Mouse (Mus musculus) embryonic facial prominence, embryonic 11.5 days (tissue): ENCODE results near the gene Rnf212b. TPM values are rescaled to one million over a fixed set of nuclear protein-coding genes. Genes with fewer than 3 reads are reported as not detected.

ENCODE experiments used
- ATAC-seq: fragments of 200-750 bp; cut with Nextera tagmentation; replicated peaks from 2 replicates; pipeline ENCODE4 v1.8.0; 2017; ENCODE audit warnings: low read depth; ENCODE audit not compliant: insufficient number of reproducible peaks, low FRiP score, low TSS enrichment
- DNase-seq: peaks from one replicate; pipeline ENCODE4 v3.0.0-alpha.2; 2015; ENCODE audit warnings: low spot score
- H3K27ac ChIP-seq: fragments of 300-500 bp; sonication (generic); replicated peaks from 2 replicates; pipeline ENCODE4 v1.5.1; 2014; ENCODE audit warnings: mild to moderate bottlenecking, low read depth, low read length, control low read depth
- H3K27me3 ChIP-seq: fragments of 300-500 bp; sonication (generic); 2 replicates; pipeline ENCODE4 v1.6.1; 2014; ENCODE audit warnings: mild to moderate bottlenecking, low read length, moderate library complexity, mixed read lengths; ENCODE audit not compliant: control insufficient read depth, insufficient read depth
- H3K36me3 ChIP-seq: fragments of 300-500 bp; sonication (generic); replicated peaks from 2 replicates; pipeline ENCODE4 v1.6.1; 2014; ENCODE audit warnings: low read depth, mild to moderate bottlenecking, low read length, moderate library complexity, mixed read lengths; ENCODE audit not compliant: control insufficient read depth, insufficient read depth
- H3K4me1 ChIP-seq: fragments of 300-500 bp; sonication (generic); 2 replicates; pipeline ENCODE4 v1.6.1; 2014; ENCODE audit warnings: low read length, mixed read lengths; ENCODE audit not compliant: control insufficient read depth, insufficient read depth
- H3K4me2 ChIP-seq: fragments of 300-500 bp; sonication (generic); 2 replicates; pipeline ENCODE4 v1.6.1; 2014; ENCODE audit warnings: low read depth, mild to moderate bottlenecking, control low read depth, low read length, moderate library complexity
- H3K4me3 ChIP-seq: fragments of 300-500 bp; sonication (generic); 2 replicates; pipeline ENCODE4 v1.5.1; 2014; ENCODE audit warnings: low read depth, low read length, control low read depth
- H3K9ac ChIP-seq: fragments of 300-500 bp; sonication (generic); replicated peaks from 2 replicates; pipeline ENCODE4 v1.6.1; 2014; ENCODE audit warnings: mild to moderate bottlenecking, control low read depth, low read length
- H3K9me3 ChIP-seq: fragments of 300-500 bp; sonication (generic); replicated peaks from 2 replicates; pipeline ENCODE4 v1.6.1; 2016; ENCODE audit warnings: mild to moderate bottlenecking, low read length, inconsistent platforms, mixed read lengths; ENCODE audit not compliant: control insufficient read depth
- WGBS: fragments of 180-500 bp; shearing (Covaris S2); extraction: QIAGEN DNeasy Blood & Tissue Kit; methylation state at CpG from one replicate; pipeline ENCODE4 v1.1.7; 2014; 5-methylcytosine and 5-hydroxymethylcytosine counted together
- polyA plus RNA-seq: library from polyadenylated mRNA; unstranded; fragments of >200 nt; fragmentation: Nextera tagmentation; extraction: Ambion mirVana; gene quantifications from 2 replicates; pipeline ENCODE4 v1.2.1, GENCODE M21; 2014

Rnf212b gene
- polyA plus RNA-seq, 1 experiment from 2014 or later, result not detected

- no peaks in the 10 kb centered on the region for H3K9me3 ChIP-seq
- WGBS, result 79% methylated on average over 4 of the region's 4 CpGs
- no peak overlapping the region for H3K4me3 ChIP-seq
- H3K36me3 ChIP-seq, result no peaks in the 10 kb centered on the region
- no peaks in the 10 kb centered on the region for H3K4me1 ChIP-seq
- no peak for DNase-seq
- peaks cover 6% of the 10 kb centered on the region for H3K27me3 ChIP-seq
- H3K9ac ChIP-seq, result no peak overlapping the region
- no peak for ATAC-seq
- no peak overlapping the region for H3K27ac ChIP-seq
- no peak overlapping the region for H3K4me2 ChIP-seq
Observed at GRCm38 (mm10) chr14:54777893-54778292, 36.0 kb upstream of the Rnf212b start.

GRCm38 (mm10) chr14:54780084-54780483 lies 33.9 kb upstream of the Rnf212b start:
- H3K36me3 ChIP-seq, result no peaks in the 10 kb centered on the region
- no peak overlapping the region for H3K9ac ChIP-seq
- peaks cover 6% of the 10 kb centered on the region for H3K27me3 ChIP-seq
- no peaks in the 10 kb centered on the region for H3K9me3 ChIP-seq
- no peak overlapping the region for H3K27ac ChIP-seq
- H3K4me1 ChIP-seq, result no peaks in the 10 kb centered on the region
- ATAC-seq, result no peak
- WGBS, result 87% methylated on average over 9 of the region's 9 CpGs
- DNase-seq, result no peak
- H3K4me3 ChIP-seq, result no peak overlapping the region; the same call in 1 of the 2 replicates
- no peak overlapping the region for H3K4me2 ChIP-seq

- H3K36me3 ChIP-seq, result no peaks in the 10 kb centered on the region
- peak overlapping the region; percentile 32 for H3K9ac ChIP-seq
- peak overlapping the region; percentile 87 for H3K4me2 ChIP-seq
- WGBS, result 4% methylated on average over 35 of the region's 35 CpGs
- H3K4me1 ChIP-seq, result no peaks in the 10 kb centered on the region
- H3K4me3 ChIP-seq, result peak overlapping the region; percentile 43
- H3K9me3 ChIP-seq, result no peaks in the 10 kb centered on the region
- DNase-seq (peak; percentile 33), ATAC-seq (peak; percentile 74)
- H3K27me3 ChIP-seq, result peaks cover 6% of the 10 kb centered on the region
- no peak overlapping the region for H3K27ac ChIP-seq
Observed at GRCm38 (mm10) chr14:54780836-54781609, 32.9 kb upstream of the Rnf212b start.

- DNase-seq, result peak; percentile 70
- no peak within 1 kb of the TSS for H3K27ac ChIP-seq
- ATAC-seq, result peak; percentile 69; the same call in 1 of the 2 replicates
- no peaks in the 10 kb centered on the region for H3K4me1 ChIP-seq
- H3K4me2 ChIP-seq, result peak within 1 kb of the TSS; percentile 87
- peak within 1 kb of the TSS; percentile 32 for H3K9ac ChIP-seq
- no peaks in the 10 kb centered on the region for H3K36me3 ChIP-seq
- H3K27me3 ChIP-seq, result peaks cover 6% of the 10 kb centered on the region
- peak within 1 kb of the TSS; percentile 43 for H3K4me3 ChIP-seq
- no peaks in the 10 kb centered on the region for H3K9me3 ChIP-seq
- WGBS, result 2% methylated on average over 37 of the region's 37 CpGs
Observed at GRCm38 (mm10) chr14:54781610-54782365, 32.2 kb upstream of the Rnf212b start, which contains the start of gene Slc7a8. TSS of gene Slc7a8 (minus strand) at chr14:54781946.

GRCm38 (mm10) chr14:54782971-54783370 lies 31.0 kb upstream of the Rnf212b start:
- H3K9ac ChIP-seq, result no peak overlapping the region
- DNase-seq (no peak), ATAC-seq (no peak)
- H3K36me3 ChIP-seq, result no peaks in the 10 kb centered on the region
- H3K27me3 ChIP-seq, result peaks cover 6% of the 10 kb centered on the region
- WGBS, result 87% methylated on average over 6 of the region's 6 CpGs
- H3K9me3 ChIP-seq, result no peaks in the 10 kb centered on the region
- H3K4me1 ChIP-seq, result no peaks in the 10 kb centered on the region
- H3K4me3 ChIP-seq, result no peak overlapping the region
- H3K4me2 ChIP-seq, result no peak overlapping the region
- H3K27ac ChIP-seq, result no peak overlapping the region

DNA sequence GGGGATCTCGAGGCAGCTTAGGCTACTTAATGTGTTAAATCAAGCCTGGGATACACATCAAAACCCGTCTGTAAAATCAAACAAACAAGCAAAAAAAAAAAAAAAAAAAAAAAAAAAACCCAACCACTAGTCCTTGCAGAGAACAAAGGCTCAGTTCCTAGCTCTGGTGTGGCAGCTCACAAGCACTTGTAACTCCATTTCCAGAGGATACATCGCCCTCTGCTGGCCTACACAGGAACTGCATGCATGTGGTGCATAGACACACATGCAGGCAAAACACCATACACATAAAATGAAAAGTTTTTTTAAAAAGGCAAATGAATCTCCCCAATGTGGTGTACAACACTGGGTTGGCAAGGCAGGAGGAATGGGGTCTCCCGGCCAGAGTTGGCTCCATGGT lies 28.0 kb upstream of the Rnf212b start:
- Histone ChIP-seq H3K36me3 (no peaks in the 10 kb centered on the region), H3K4me3 (no peak overlapping the region), H3K4me2 (no peak overlapping the region), H3K27ac (no peak overlapping the region), H3K9ac (no peak overlapping the region), H3K9me3 (no peaks in the 10 kb centered on the region), H3K27me3 (no peaks in the 10 kb centered on the region), H3K4me1 (no peaks in the 10 kb centered on the region)
- DNase-seq (peak; percentile 65), ATAC-seq (no peak)
- 49% methylated on average over 4 of the region's 4 CpGs for WGBS

- Histone ChIP-seq H3K4me1 (no peaks in the 10 kb centered on the region), H3K9ac (no peak overlapping the region), H3K9me3 (no peaks in the 10 kb centered on the region), H3K36me3 (no peaks in the 10 kb centered on the region), H3K4me3 (no peak overlapping the region), H3K27ac (no peak overlapping the region), H3K27me3 (no peaks in the 10 kb centered on the region), H3K4me2 (no peak overlapping the region)
- 74% methylated on average over 10 of the region's 10 CpGs for WGBS
- DNase-seq, result no peak
- no peak for ATAC-seq
Observed at GRCm38 (mm10) chr14:54786489-54786888, 27.5 kb upstream of the Rnf212b start.

DNA sequence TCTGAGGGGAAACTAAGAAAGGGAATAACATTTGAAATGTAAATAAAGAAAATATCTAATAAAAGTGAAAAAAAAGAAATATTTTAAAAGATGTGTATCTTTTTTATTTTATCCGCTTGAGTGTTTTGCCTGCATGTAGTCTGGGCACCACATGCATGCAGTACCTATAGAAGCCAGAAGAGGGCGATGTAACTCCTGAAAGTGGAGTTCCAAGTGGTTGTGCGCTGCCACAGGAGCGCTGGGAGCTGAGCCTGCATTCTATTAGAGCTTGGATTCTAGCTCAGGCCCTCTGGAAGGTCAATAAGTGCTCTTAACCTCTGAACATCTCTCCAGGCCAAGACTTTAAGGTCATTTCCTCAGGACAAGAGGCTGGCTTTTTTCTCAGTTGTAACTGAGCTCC lies 26.7 kb upstream of the Rnf212b start:
- Histone ChIP-seq H3K9ac (no peak overlapping the region), H3K4me1 (no peaks in the 10 kb centered on the region), H3K9me3 (no peaks in the 10 kb centered on the region), H3K27me3 (no peaks in the 10 kb centered on the region), H3K27ac (no peak overlapping the region), H3K36me3 (no peaks in the 10 kb centered on the region), H3K4me3 (no peak overlapping the region), H3K4me2 (no peak overlapping the region)
- DNase-seq (no peak), ATAC-seq (no peak)
- 51% methylated on average over 4 of the region's 4 CpGs for WGBS
